Mouse (Mus musculus) adrenal gland, adult 8-10 months (tissue): ENCODE data around the gene Gchfr. TPM values are rescaled to one million over a fixed set of nuclear protein-coding genes. Genes with fewer than 3 reads are reported as not detected.

Source experiments
- DNase-seq: peaks from one replicate; pipeline ENCODE4 v3.0.0; 2022
- total RNA-seq, 4 experiments: library from RNA; stranded (reverse); gene quantifications; 2 replicates each; pipeline ENCODE4 v1.2.4; 2022

The Gchfr gene
- 10 to 100 TPM in 2 of 4 experiments, 1 to 10 TPM in 2; 9.3 to 13.7 (median 10.9) TPM for total RNA-seq

DNA sequence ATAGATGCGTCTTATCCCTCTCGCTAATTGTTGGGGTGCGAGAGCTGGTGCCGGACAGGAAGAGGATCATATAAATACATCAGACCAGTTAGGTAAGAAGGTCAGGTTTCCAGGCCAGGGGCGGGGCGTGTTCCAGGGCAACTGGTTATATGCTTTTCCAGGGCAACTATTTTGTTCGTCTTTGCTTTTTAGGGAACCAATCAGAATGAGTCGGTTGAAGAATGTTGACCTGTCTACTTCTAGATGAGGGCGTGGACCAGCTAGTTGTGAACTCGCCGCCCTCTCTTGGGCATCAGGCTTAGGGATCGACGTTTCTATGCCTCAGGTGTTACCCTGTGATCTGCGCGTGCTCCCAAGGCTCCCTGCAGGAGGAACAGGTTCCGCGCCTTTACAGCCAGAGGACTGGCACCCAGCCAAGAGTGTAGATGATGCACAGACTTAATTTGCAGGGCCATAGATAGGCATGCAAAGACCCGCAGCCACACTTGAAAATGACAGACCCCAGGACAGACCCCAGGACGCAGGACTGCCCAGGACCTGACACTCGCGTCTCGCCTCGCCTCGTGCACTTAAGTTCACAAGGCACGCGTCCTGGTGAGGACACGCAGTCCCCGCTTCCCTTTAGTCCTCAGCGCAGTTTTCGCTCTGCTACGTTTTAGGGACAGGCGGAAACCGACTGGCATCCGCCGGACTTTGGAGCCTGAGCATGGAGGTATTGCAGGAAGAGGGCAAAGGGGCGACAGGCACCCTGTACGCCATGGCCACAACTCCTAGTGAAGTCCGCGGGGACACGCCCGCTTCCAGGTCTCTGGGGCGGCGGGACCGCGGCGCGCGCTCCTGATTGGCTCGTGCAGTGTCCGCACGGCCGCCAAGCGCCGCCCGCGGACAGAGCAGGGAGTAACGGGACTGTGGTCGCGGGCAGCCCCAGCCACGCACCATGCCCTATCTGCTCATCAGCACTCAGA is at the start of gene Gchfr:
TSS of gene Gchfr (plus strand) at position 873 of the 965 bp plus-strand sequence.
- peak; percentile 60 for DNase-seq

- no peak for DNase-seq
Observed at GRCm38 (mm10) chr2:119136346-119136898, 31.2 kb upstream of the Gchfr start.

DNA sequence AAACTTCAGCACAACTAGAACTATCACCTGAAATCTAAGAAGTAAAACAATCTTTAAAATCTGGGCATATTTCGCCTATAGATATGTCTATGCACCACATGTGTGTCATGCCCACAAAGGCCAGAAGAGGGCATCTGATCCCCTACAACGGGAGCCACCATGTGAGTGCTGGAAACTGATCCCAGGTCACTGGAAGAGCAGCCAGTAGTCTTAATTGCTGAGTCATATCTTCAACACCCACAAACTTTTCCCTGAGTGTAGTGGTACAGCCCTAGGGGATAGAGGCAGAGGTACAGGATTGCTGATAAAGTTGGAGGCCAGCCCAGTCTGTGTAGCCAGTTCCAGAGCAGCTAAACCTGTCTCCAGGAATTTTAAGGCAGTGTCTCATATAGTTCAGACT is 22.4 kb upstream of the Gchfr start:
- no peak for DNase-seq

GRCm38 (mm10) chr2:119146435-119146834 is 21.1 kb upstream of the Gchfr start:
- no peak for DNase-seq

DNA sequence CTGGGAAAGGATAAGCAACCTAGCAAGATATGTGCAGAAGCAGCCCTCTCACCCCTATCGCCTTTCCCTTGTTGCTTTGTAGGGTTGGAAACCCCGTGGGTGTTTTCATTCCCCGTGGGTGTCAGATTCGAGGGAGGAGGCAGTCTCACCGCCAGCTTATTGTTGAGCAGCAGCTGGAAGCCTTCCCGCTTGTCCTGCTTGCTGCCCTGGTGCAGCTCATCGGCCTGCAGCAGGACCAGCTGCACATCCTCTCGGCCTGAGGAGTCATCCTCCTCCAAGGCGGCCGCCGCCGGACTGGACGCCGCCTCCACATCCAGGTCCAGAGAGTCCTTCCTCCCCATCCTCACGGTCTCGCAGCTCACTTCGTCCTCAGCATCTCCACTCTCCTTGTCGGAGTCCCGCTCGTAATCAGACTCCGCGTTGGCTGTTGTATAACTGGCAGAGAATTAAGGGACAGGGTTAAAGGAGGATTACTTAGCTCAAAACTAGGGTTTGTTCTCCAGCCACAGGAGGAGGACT is 20.4 kb upstream of the Gchfr start:
- DNase-seq, result no peak

DNA sequence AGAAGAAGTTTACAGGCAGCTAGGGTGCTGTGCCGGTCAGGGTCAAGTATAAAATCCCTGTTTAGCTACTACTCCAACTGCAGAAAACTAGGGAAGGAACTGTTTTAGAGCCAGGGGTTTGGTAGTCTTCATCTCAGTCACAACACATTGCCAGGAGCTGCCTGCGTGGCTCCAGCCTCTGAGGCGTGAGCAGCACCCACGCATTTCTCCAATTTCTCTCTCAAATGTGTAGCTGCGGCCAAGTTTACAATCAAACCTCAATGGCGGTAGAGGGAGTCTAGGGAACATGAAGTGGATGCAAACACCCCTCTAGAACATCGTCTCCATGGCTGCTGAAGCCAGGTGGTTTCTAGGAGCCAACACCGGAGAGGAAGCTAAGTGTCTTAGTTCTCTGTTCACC is 19.8 kb upstream of the Gchfr start:
- no peak for DNase-seq

GRCm38 (mm10) chr2:119152255-119152654 is 15.3 kb upstream of the Gchfr start:
- DNase-seq, result no peak

DNA sequence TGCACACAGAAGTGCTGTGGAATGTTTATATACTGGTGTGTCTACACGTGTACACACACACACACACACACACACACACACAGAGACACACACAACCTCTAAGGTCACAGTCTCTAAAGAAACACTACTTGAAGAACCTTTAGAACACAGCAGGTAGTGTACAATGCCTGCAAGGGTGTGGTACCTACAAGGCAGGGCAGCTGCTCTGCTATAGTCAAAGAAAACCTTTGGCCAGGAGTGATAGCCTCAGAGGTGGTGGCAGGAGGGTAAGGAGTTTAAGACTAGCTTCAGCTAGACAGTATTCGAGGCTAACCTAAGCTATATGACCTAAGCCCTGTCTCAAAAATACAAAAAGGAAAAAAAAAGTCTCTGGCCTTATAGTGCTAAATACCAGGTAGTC is 12.9 kb upstream of the Gchfr start:
- DNase-seq, result no peak

GRCm38 (mm10) chr2:119155388-119155787 is 12.2 kb upstream of the Gchfr start:
- DNase-seq, result no peak

DNA sequence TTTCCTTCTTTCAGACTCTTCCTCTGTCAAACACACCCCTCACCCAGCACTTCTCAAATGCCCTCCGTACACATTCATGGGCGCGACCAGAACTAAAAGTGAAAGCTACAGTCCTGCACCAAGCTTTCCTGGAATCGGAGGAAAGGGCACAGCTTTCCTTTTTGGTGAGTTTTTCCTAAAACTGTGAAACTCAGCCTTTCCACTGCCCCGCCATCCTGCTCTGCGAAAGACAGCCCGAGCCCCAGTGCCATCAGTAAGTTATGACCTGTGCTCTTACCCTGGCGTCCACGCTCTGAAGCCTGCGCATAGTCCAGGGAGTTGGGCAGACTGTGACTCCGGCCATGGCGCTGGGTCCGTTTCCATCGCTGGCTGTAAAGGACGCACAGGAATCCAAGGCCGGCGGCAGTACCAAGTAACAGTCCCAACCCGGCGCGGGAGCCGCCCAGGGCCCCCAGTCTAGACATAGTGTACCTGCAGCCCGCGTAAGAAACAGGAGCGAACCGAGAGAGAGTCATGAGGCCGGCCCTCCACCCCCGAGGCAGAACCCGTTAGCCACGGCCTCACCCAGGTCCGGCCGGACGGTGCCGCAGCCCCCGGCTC is 11.4 kb upstream of the Gchfr start:
- DNase-seq, result no peak

GRCm38 (mm10) chr2:119156681-119157572 is 10.6 kb upstream of the Gchfr start, which contains the start of gene Rmdn3:
TSS of gene Rmdn3 (minus strand) at chr2:119157034.
- DNase-seq, result peak; percentile 91

GRCm38 (mm10) chr2:119157836-119158235 is 9.7 kb upstream of the Gchfr start:
- no peak for DNase-seq

- DNase-seq, result no peak
Observed at GRCm38 (mm10) chr2:119161247-119161646, 6.3 kb upstream of the Gchfr start.

DNA sequence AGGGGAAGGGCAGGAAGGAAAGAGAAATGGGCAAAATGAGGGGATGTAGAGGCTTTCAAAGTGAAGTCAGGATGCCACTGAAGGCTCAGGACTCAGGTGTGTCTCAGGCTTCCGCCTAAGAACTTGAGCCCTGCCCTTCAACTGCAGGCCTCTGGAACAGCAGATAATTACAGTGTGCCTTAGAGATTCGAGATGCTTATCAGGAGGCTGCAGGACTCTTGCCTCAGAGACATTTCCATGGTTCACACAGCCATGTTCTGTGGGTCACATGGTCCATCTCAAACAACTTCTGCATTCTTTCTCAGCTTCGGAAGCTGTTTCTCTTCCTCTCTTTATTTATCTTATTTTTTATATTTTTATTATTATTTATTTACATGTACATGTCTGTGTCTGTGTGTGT is 4.4 kb upstream of the Gchfr start:
- DNase-seq, result no peak

DNA sequence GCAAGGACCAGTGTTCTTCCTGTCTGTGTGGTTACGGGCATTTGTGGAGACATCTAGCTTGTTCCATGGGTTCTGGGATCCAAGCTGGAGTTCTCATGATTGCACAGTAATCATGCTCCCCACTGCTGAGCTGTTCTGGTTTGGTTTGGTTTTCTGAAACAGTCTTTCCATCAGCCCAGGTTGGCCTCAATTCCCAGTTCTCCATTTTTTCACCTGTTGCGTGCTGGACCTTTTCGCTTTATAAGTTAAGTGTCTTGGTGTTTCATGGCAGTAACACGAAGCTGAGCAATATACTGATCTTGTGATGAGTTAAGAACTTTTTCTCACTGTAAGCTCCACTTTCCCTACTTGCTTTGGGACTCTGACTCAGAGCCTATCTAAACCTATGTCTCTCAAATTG is 3.6 kb upstream of the Gchfr start:
- DNase-seq, result no peak

GRCm38 (mm10) chr2:119165401-119165800 is 2.2 kb upstream of the Gchfr start:
- no peak for DNase-seq

GRCm38 (mm10) chr2:119167866-119168256 is 288 bp downstream of the Gchfr start:
- no peak for DNase-seq

- DNase-seq, result no peak
Observed at GRCm38 (mm10) chr2:119170282-119170681, 2.7 kb downstream of the Gchfr start.

DNA sequence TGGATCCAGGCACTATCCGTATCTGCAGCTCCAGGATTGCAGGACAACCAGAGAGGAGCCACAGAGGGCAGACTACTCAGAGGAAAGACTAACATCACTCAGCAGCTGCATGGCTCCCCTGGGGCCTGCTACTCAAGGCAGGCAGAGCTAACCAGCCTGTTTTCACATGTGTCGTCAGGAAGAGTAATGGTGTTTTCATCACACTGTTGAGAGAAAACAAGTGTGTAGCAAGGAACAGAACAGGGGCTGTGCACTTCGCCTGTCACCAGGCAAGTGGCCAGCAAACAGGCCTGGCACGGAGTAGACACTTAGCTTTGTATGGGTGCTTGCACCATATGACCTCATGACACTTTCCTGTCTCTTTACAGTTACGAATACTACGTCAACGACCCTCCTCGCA is 4.0 kb downstream of the Gchfr start:
- DNase-seq, result no peak

GRCm38 (mm10) chr2:119172446-119172845 is 4.9 kb downstream of the Gchfr start:
- no peak for DNase-seq

GRCm38 (mm10) chr2:119172862-119173576 is 5.4 kb downstream of the Gchfr start:
- peak; percentile 74 for DNase-seq
